Mouse (Mus musculus) kidney, postnatal 10 days (tissue): ENCODE data around the gene Fbxo46.
"Not testable (repeated sequence)": the region's sequence is repeated elsewhere in the genome, so short reads cannot be mapped to it uniquely, and the experiment has no call there.

Experiments used
- DNase-seq: peaks from one replicate; pipeline ENCODE4 v3.0.0; 2021; ENCODE audit warnings: mixed read lengths

Gene Fbxo46

GRCm38 (mm10) chr7:19119631-19120429, at the start of gene Fbxo46:
Gene Fbxo46 (plus strand): TSS chr7:19119859.
- peak; percentile 94 for DNase-seq

GRCm38 (mm10) chr7:19071024-19071423, 48.6 kb upstream of the Fbxo46 start:
- not testable (repeated sequence) for DNase-seq

DNA sequence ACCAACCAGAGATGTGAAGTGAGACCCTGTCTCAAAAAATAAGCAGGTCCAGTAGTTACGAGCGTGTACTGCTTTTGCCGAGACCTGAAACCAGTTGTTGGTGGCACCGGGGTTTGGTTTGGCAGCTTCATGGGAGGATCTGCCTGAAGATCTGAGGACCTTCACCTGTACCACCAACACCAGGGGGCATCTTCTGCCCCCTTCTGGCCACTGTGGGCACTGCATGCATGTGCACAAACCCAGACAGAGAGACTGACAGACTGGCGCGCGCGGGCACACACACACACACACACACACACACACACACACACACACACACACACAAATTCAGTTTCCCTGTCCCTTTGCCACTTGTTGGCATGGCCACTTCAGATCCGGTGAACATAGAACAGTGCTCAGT, 46.2 kb upstream of the Fbxo46 start:
- DNase-seq: peak; percentile 68

DNA sequence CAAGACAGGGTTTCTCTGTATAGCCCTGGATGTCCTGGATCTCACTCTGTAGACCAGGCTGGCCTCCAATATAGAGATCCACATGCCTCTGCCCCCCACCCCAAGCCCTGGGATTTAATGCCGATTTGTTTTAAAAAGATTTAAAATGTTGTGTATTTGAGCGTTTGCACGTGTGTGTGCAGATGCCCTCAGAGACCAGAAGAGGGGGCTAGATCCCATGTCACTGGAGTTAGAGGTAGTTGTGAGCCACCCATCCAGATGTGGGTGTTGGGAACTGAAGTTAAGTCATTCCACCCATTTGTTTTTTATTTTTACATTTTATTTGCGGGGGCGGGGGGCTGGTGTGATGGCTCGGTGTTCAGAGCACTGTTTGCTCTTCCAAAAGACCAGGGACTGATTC, 45.2 kb upstream of the Fbxo46 start:
- DNase-seq: no peak

DNA sequence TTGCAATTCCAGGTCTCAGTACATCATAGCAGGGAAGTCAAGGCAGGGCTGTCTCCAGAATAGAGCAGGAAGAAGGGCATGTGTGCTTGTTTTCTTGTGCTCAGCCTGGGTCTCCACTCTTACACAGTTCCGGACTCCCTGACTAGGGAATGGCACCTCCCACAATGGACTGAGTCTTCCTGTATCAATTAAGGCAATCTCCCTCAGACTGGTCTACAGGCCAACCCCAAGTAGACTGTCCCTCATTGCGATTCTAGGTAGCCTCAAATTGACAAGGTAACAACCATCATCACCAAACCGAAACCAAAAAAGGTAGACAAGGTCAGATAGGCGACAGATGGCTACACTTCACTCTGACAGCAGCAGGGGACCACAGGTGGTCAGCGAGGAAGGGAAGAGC, 44.4 kb upstream of the Fbxo46 start:
- no peak for DNase-seq

DNA sequence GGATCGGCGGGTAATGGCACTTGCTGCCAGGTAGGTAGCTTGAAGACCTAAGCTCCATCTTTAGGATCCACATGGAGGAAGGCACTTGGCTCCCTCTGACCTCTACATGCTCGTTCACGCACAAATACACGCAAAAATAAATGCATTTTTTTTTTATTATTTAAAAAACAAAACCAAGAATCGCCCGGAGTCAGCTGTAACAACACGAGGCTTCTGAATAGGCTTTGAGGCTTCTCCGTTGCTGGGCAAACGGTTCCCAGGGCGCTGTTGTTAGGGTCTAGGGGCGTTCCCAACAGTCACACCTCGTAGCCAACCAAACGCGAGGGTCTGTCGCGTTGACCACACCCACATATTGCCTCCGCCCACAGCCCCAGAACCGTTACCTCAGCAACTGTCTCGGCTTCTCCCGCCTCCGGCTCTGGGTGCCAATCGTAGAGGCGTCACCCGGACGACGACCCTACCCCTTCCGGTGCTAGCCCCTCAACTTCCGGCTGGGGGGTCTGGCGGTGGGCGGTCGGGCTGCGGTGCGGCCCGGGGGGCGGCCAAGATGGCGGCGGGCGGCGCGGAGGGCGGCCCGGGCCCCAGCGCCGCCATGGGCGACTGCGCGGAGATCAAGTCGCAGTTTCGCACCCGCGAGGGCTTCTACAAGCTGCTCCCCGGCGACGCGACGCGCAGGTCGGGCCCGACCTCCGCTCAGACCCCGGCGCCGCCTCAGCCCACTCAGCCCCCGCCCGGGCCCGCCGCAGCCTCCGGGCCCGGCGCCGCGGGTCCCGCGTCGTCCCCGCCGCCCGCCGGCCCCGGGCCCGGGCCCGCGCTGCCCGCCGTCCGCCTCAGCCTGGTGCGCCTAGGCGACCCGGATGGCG, 43.7 kb upstream of the Fbxo46 start, which contains the start of gene Dmwd:
Gene Dmwd (plus strand): TSS at position 505 of the 863 bp plus-strand sequence.
- peak; percentile 98 for DNase-seq

DNA sequence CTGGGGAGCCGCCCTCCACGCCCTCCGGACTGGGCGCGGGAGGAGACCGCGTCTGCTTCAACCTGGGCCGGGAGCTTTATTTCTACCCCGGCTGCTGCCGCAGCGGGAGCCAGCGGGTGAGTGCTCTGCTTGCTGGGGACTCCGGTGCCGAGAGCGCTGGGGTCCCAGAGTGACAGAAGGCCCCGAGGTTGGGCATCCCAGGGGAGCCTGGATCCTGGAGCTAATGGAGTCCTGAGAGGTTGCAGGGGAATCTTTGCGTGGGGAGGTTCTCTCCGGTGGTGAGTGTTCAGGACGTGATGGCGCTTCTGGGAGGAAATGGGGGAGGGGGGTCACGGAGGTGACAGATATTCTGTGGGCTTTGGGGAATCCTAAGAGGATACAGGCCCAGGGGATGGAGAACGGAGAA, 43.1 kb upstream of the Fbxo46 start:
- DNase-seq: peak; percentile 60

DNA sequence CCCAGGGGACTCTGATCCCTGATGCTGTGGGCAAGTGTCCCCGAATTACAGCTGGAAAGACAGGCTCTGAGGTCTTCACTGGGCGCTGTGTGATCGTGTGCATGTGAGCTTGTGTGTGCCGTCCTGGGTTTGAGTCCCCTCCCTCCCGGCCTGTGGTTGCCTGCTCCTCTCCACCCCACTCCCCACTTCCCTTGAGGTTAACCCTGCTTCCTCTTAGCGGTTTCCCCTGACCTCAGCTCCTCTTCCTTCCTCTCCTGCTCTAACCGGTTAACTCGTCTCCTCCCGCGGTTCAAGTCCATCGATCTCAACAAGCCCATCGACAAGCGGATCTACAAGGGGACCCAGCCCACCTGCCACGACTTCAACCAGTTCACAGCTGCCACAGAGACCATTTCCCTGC, 41.9 kb upstream of the Fbxo46 start:
- DNase-seq: no peak

- no peak for DNase-seq
Observed at GRCm38 (mm10) chr7:19078732-19079131, 40.9 kb upstream of the Fbxo46 start.

DNA sequence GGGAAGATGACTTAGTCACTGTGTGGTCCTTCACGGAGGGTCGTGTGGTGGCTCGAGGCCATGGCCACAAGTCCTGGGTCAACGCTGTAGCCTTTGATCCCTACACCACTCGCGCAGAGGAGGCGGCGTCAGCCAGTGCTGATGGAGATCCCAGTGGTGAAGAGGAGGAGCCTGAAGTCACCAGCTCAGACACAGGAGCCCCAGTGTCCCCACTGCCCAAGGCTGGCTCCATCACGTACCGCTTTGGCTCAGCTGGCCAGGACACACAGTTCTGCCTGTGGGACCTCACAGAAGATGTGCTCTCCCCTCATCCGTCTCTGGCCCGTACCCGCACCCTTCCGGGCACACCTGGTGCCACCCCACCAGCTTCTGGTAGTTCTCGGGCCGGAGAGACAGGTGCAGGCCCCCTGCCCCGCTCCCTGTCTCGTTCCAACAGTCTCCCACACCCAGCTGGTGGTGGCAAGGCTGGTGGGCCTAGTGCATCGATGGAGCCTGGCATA, 39.2 kb upstream of the Fbxo46 start:
- DNase-seq: no peak

- no peak for DNase-seq
Observed at GRCm38 (mm10) chr7:19082171-19082570, 37.5 kb upstream of the Fbxo46 start.

DNA sequence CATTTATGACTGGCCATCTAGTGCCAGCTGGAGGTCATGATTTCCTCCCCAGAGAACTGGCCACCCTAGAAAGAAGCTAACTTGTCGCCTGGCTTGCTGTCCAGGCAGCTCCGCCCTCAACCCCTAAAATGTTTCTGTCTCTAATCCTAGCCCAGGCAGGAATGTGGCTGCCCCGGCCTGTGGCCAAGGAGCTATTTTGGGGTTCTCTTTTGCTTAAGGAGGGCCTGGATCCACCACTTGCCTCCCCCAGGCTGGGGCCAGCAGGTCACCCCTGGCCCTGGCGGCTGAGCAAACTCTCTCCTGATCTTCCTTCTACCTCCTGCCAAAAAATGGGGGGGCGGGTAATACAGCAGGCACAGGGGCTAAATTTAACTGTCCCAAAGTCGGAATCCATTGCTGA, 36.6 kb upstream of the Fbxo46 start:
- peak; percentile 45 for DNase-seq

GRCm38 (mm10) chr7:19083701-19084100, 36.0 kb upstream of the Fbxo46 start, which contains the start of gene Dmpk:
Gene Dmpk (plus strand): TSS chr7:19083849.
- peak; percentile 62 for DNase-seq

- no peak for DNase-seq
Observed at GRCm38 (mm10) chr7:19084277-19084771, 35.3 kb upstream of the Fbxo46 start.

- DNase-seq: no peak
Observed at GRCm38 (mm10) chr7:19084921-19085473, 34.7 kb upstream of the Fbxo46 start.

DNA sequence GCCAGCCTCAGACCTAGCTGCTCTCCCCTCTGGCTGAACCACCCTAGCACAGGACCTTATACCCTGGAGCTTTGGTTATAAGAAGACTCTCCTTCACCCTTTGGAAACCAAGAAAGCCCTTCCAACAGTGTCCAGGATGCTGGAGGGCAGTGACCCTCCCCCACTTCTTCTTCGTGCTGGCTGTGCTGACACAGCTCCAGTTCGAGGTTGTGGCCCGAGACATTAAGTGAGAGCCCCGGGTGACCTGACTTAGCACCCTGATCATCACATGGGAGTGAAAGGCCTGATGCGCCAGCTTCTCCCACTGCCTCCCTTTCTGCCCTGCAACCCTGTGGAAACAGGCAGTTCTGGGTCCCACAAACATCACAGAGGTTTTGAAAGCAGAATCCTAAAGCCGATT, 34.2 kb upstream of the Fbxo46 start:
- DNase-seq: no peak

GRCm38 (mm10) chr7:19086042-19086441, 33.6 kb upstream of the Fbxo46 start:
- peak; percentile 82 for DNase-seq

GRCm38 (mm10) chr7:19086760-19087159, 32.9 kb upstream of the Fbxo46 start:
- DNase-seq: no peak

DNA sequence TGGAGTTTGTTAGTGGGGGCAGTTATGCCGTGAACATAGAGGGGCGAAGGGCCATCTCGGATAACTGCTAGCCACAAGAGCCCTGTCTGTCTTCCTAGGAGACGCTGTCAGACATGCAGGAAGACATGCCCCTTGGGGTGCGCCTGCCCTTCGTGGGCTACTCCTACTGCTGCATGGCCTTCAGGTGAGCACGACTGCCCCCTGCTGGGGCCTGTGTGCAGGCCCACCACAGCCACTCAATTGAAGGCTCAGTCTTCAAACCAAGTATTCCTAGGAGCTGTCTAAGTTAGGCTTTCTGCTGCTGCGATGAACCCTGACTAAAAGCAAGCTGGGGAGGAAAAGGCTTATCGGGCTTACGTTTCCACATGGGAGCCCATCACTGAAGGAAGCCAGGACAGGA, 30.8 kb upstream of the Fbxo46 start:
- peak; percentile 83 for DNase-seq

- DNase-seq: no peak
Observed at GRCm38 (mm10) chr7:19091913-19092312, 27.7 kb upstream of the Fbxo46 start.

DNA sequence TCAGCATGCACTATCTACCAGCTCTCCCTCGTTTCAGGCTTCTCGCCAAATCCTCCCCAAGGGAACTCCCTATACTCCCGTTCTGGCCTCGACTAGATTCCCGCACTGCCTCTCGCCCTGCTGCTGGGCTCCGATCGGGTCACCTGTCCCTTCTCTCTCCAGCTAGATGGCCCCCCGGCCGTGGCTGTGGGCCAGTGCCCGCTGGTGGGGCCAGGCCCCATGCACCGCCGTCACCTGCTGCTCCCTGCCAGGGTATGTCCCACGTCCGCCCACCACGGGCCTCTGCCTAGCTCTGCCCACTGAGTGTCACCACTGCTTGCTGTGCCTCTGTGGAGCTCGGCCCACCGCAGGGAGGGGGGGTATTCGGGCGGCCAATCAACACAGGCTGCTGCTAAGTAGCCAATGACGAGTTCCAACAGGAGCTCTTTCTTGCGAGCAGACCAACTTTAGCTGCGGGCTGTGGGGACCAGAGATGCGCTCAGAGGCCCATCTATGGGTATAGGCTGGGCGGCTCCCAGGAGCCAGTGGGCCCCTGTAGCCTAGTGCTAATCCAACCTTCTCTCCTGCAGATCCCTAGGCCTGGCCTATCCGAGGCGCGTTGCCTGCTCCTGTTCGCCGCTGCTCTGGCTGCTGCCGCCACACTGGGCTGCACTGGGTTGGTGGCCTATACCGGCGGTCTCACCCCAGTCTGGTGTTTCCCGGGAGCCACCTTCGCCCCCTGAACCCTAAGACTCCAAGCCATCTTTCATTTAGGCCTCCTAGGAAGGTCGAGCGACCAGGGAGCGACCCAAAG, 27.1 kb upstream of the Fbxo46 start:
- DNase-seq: peak; percentile 82

DNA sequence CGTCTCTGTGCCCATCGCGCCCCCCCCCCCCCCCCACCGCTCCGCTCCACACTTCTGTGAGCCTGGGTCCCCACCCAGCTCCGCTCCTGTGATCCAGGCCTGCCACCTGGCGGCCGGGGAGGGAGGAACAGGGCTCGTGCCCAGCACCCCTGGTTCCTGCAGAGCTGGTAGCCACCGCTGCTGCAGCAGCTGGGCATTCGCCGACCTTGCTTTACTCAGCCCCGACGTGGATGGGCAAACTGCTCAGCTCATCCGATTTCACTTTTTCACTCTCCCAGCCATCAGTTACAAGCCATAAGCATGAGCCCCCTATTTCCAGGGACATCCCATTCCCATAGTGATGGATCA, 26.5 kb upstream of the Fbxo46 start:
- peak; percentile 93 for DNase-seq
